Mouse (Mus musculus) fat pad, adult 2 months (tissue): ENCODE data around the gene Cherp.

Source experiments
- DNase-seq: peaks from one replicate; pipeline ENCODE4 v3.0.0-alpha.2; 2011; ENCODE audit warnings: low read depth, low spot score; ENCODE audit errors: extremely low read depth

Gene Cherp

GRCm38 (mm10) chr8:72420571-72421361, 54.3 kb downstream of the Cherp start:
- DNase-seq: no peak

GRCm38 (mm10) chr8:72418073-72418472, 57.0 kb downstream of the Cherp start:
- DNase-seq: no peak

- DNase-seq: no peak
Measured at GRCm38 (mm10) chr8:72415252-72415651, 59.8 kb downstream of the Cherp start.

GRCm38 (mm10) chr8:72413839-72414238, 61.2 kb downstream of the Cherp start:
- DNase-seq: no peak
